Mouse (Mus musculus) midbrain, postnatal 0 days (tissue): ENCODE data around the gene Gstp2. TPM values are rescaled to one million over a fixed set of nuclear protein-coding genes. Genes with fewer than 3 reads are reported as not detected.

Source experiments
- ATAC-seq: fragments of 200-750 bp; cut with Nextera tagmentation; 2 replicates; pipeline ENCODE4 v1.8.0; 2017; ENCODE audit warnings: moderate number of reproducible peaks, mild to moderate bottlenecking, moderate TSS enrichment, moderate library complexity; ENCODE audit not compliant: low FRiP score
- DNase-seq: peaks from one replicate; pipeline ENCODE4 v3.0.0-alpha.2; 2015; ENCODE audit warnings: low spot score
- H3K27ac ChIP-seq: fragments of 300-500 bp; sonication (generic); 2 replicates; pipeline ENCODE4 v1.5.1; 2014; ENCODE audit warnings: low read depth, mild to moderate bottlenecking, low read length, mixed read lengths
- H3K27me3 ChIP-seq: fragments of 300-500 bp; sonication (generic); 2 replicates; pipeline ENCODE4 v1.6.1; 2014; ENCODE audit warnings: low read length, control low read depth, mixed read lengths; ENCODE audit not compliant: insufficient read depth
- H3K36me3 ChIP-seq: fragments of 300-500 bp; sonication (generic); 2 replicates; pipeline ENCODE4 v1.6.1; 2014; ENCODE audit warnings: low read length, control low read depth, mixed read lengths; ENCODE audit not compliant: insufficient read depth
- H3K4me1 ChIP-seq: fragments of 300-500 bp; sonication (generic); 2 replicates; pipeline ENCODE4 v1.6.1; 2014; ENCODE audit warnings: mild to moderate bottlenecking, control low read depth, antibody characterized with exemption, low read length, mixed read lengths; ENCODE audit not compliant: insufficient read depth
- H3K4me2 ChIP-seq: fragments of 300-500 bp; sonication (generic); 2 replicates; pipeline ENCODE4 v1.6.1; 2014; ENCODE audit warnings: low read depth, mild to moderate bottlenecking, low read length, mixed read lengths; ENCODE audit not compliant: poor library complexity, severe bottlenecking
- H3K4me3 ChIP-seq: fragments of 300-500 bp; sonication (generic); 2 replicates; pipeline ENCODE4 v1.5.1; 2014; ENCODE audit warnings: low read depth, mild to moderate bottlenecking, low read length, moderate library complexity
- H3K9ac ChIP-seq: fragments of 300-500 bp; sonication (generic); replicated peaks from 2 replicates; pipeline ENCODE4 v1.6.1; 2014; ENCODE audit warnings: mild to moderate bottlenecking, low read length, moderate library complexity, mixed read lengths; ENCODE audit not compliant: poor library complexity, severe bottlenecking
- H3K9me3 ChIP-seq: fragments of 300-500 bp; sonication (generic); 2 replicates; pipeline ENCODE4 v1.6.1; 2016; ENCODE audit warnings: low read length, control low read depth
- CTCF ChIP-seq: IDR thresholded peaks from 2 replicates; pipeline ENCODE4 v1.5.1; 2016; ENCODE audit warnings: antibody characterized with exemption, mild to moderate bottlenecking
- WGBS: fragments of 180-500 bp; shearing (Covaris S2); extraction: QIAGEN DNeasy Blood & Tissue Kit; methylation state at CpG from one replicate; pipeline ENCODE4 v1.1.7; 2014; 5-methylcytosine and 5-hydroxymethylcytosine counted together
- polyA plus RNA-seq: library from polyadenylated mRNA; unstranded; fragments of >200 nt; fragmentation: Nextera tagmentation; extraction: Ambion mirVana; gene quantifications from 2 replicates; pipeline ENCODE4 v1.2.1, GENCODE M21; 2015
- total RNA-seq: library from RNA; depleted of rRNA; stranded (reverse); fragments of >200 nt; gene quantifications from 2 replicates; pipeline ENCODE4 v1.2.3, GENCODE M21; 2014

Gene Gstp2
- total and polyA plus RNA-seq, 2 experiments from 2014 or later = 2.4 TPM; not detected in 1

DNA sequence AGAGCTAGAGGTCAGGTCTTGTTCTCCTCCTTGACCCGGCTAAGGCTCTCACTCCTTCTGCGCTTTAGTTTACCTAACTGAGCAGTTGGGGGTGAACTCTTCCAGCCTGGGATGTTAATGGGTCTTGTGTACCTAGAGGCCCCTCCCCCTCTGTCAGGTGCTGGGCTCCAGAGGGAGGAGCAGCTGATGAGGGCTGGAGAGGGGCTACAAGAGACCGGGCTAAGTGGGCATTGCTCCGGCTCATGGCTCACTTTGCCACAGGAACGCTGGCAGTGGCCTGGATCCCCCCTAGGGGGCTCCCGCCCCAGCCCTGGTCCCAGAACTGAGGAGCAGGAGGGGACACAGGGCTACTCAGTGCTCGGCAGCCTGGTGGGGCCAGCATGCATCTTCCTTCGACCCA is 38.0 kb upstream of the Gstp2 start:
- H3K9ac ChIP-seq = no peak overlapping the region
- no peaks in the 10 kb centered on the region for H3K27me3 ChIP-seq
- 31% methylated on average over 8 of the region's 8 CpGs for WGBS
- H3K9me3 ChIP-seq = no peaks in the 10 kb centered on the region
- DNase-seq = no peak
- ATAC-seq = no peak
- H3K27ac ChIP-seq = no peak overlapping the region
- no peaks in the 10 kb centered on the region for H3K4me1 ChIP-seq
- H3K36me3 ChIP-seq = no peaks in the 10 kb centered on the region
- TF ChIP-seq CTCF = no peak
- H3K4me2 ChIP-seq = no peak overlapping the region
- no peak overlapping the region for H3K4me3 ChIP-seq

DNA sequence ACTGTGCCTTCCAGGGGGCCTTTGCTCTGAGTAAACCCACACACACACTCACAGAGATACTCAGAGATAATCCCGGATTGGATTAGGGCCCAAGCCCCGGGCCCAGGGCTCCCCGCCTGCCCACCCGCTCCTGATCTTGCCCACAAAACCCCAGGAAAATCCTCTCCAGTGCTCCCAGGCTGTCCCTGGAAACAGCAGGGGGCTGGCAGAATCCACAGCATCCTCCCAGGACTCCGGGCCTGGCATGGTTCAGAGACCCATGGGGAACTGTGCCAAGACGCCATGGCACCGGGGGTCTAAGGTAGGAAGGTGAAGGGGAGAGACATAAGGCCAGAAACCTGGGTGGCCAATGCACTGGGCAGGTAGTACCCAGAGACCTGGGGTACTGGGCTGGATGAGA is 37.5 kb upstream of the Gstp2 start:
- Histone ChIP-seq H3K9me3 (no peaks in the 10 kb centered on the region), H3K4me2 (no peak overlapping the region), H3K27me3 (no peaks in the 10 kb centered on the region), H3K4me1 (no peaks in the 10 kb centered on the region), H3K9ac (no peak overlapping the region), H3K36me3 (no peaks in the 10 kb centered on the region), H3K4me3 (no peak overlapping the region), H3K27ac (no peak overlapping the region)
- WGBS = 83% methylated on average over 7 of the region's 7 CpGs
- DNase-seq = no peak
- no peak for ATAC-seq
- no peak for TF ChIP-seq CTCF

DNA sequence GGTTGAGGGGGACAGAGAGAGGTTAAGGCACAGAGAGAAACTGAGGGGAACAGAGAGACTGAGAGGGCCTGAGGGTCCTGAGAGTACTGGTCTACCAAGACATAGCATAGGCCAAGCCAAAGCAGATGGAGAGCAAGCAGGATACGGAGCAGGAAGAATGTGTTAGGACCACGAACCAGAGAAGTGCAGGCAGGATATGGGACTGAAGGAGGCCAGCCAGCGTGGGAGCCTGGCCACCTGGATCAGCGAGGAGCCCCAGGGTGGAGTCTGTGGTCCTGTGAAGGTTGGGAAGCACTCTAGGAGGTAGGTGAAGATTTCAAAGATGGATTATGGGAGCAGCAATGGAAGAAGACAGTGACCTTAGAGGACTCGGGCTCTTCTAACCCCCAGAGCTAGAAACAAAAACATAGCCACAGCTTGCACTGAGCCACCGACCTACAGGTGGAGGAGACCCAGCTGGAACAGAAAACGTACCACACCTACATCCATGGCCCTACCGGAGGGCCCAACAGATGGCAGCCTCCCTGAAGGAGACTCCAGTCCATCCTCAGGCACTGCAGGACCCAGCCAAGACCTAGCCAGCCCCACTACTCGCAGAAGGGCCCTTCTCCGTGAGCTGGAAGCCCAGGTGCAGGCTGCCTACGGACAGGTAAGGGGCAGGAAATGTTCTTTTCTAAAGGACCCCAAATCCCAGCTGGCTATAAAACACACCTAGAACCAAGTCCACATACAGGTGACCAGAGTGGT is 36.6 kb upstream of the Gstp2 start:
- ATAC-seq (no peak), DNase-seq (no peak)
- Histone ChIP-seq H3K9me3 (no peaks in the 10 kb centered on the region), H3K9ac (no peak overlapping the region), H3K36me3 (no peaks in the 10 kb centered on the region), H3K27me3 (no peaks in the 10 kb centered on the region), H3K27ac (no peak overlapping the region), H3K4me3 (no peak overlapping the region), H3K4me2 (no peak overlapping the region), H3K4me1 (no peaks in the 10 kb centered on the region)
- WGBS = 83% methylated on average over 11 of the region's 11 CpGs
- TF ChIP-seq CTCF = no peak

DNA sequence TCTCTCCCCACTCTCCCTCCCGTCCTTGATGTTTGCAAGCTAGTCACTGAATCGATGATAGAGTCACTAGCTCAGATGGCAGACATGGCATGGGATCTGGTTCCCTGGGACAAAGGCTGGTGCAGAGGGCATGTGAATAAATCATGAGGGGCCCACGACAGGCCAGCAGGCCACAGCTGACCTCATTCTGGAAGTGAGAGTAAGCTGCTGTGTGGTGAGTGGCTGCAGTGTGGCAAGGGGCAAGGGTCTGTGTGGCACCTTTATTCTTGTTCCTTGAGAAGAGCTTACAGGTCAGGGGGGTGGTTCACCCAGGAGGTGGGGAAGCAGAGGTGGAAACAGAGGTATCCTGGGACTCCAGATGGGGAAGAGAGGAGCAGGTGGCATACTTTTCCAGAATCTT is 35.6 kb upstream of the Gstp2 start, which contains the start of gene Cabp2:
Gene Cabp2, plus strand, starts transcription at position 185 of the 400 bp plus-strand sequence.
- H3K4me1 ChIP-seq = no peaks in the 10 kb centered on the region
- no peak within 1 kb of the TSS for H3K4me2 ChIP-seq
- WGBS = 54% methylated on average over 3 of the region's 3 CpGs
- H3K27me3 ChIP-seq = no peaks in the 10 kb centered on the region
- no peak within 1 kb of the TSS for H3K4me3 ChIP-seq
- no peaks in the 10 kb centered on the region for H3K36me3 ChIP-seq
- H3K9ac ChIP-seq = no peak within 1 kb of the TSS
- no peak for ATAC-seq
- no peak for DNase-seq
- no peak within 1 kb of the TSS for H3K27ac ChIP-seq
- TF ChIP-seq CTCF = no peak
- H3K9me3 ChIP-seq = no peaks in the 10 kb centered on the region

DNA sequence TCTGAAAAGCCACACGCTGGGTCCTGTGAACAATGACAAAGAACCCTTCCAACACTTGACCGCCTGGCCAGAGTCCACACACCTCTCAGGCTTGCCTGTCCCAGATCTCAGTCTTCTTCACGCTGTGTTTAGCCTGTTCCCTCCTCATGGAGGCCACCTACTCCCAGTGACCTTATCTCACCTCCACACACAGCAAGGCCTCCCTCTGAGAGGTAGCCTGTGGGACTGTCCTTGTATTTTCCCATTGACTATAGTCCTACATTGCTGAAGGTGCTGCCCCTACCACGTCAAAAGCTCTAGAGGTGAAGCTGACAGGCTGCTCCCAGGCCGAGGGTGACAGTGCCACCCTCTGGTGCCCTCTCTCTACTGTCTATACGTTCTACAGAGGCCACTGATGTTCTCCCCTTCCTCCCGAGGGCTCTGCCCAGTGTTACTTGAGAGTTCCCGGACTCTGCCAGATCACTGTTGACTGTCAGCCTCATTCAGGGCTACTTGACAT is 34.7 kb upstream of the Gstp2 start:
- WGBS = 70% methylated on average over 8 of the region's 8 CpGs
- Histone ChIP-seq H3K27ac (no peak overlapping the region), H3K4me1 (no peaks in the 10 kb centered on the region), H3K9me3 (no peaks in the 10 kb centered on the region), H3K27me3 (no peaks in the 10 kb centered on the region), H3K9ac (no peak overlapping the region), H3K4me2 (no peak overlapping the region), H3K4me3 (no peak overlapping the region), H3K36me3 (no peaks in the 10 kb centered on the region)
- ATAC-seq = no peak
- no peak for TF ChIP-seq CTCF
- no peak for DNase-seq

DNA sequence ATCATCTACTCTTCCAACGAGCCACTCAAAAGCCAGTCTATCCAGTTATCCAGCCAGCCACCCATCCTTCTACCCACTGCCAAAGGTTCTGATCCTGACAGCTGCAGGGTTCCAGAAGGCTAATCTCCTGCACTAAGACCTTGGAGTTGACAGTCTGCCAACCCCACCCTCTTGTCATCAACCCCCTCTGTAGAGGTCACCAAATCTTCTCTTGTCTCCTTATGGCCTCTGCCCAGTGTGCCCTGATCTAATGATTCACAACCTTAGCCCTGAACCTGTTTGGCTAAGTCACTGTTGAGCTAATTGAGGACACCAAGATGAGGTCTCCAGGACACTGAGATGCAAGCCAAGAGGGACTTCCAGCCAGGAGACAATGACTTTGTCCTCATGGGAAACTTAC is 33.8 kb upstream of the Gstp2 start:
- DNase-seq (no peak), ATAC-seq (no peak)
- no peaks in the 10 kb centered on the region for H3K27me3 ChIP-seq
- H3K36me3 ChIP-seq = no peaks in the 10 kb centered on the region
- no peak overlapping the region for H3K4me2 ChIP-seq
- H3K4me3 ChIP-seq = no peak overlapping the region
- TF ChIP-seq CTCF = no peak
- WGBS = 81% methylated on average over 1 of the region's 1 CpGs
- no peak overlapping the region for H3K27ac ChIP-seq
- no peaks in the 10 kb centered on the region for H3K9me3 ChIP-seq
- H3K9ac ChIP-seq = no peak overlapping the region
- no peaks in the 10 kb centered on the region for H3K4me1 ChIP-seq
